In genomic region chr2:146361076-146361475, GRCm38 (mm10) we compare ENCODE assay signal across 28 mouse cellular contexts.
"Had no signal": no experiment of that assay in that cellular context is flagged by ENCODE, and none has a peak within 500 bp of the region (broad histone marks: within the 10 kb centered on the region; RNA-seq: fewer than 3 reads in every experiment).

No protein-coding gene starts in this region.

- H3K9ac ChIP-seq: heart, embryonic 13.5 days; heart, embryonic 15.5 days; hindbrain, embryonic 13.5 days; hindbrain, embryonic 15.5 days; kidney, embryonic 15.5 days; limb, embryonic 13.5 days; limb, embryonic 15.5 days; liver, embryonic 12.5 days; liver, embryonic 14.5 days had no signal

- H3K4me1 ChIP-seq: liver, embryonic 12.5 days had no signal

- H3K36me3 ChIP-seq: heart, embryonic 15.5 days; hindbrain, embryonic 13.5 days; kidney, embryonic 15.5 days; limb, embryonic 13.5 days; limb, embryonic 15.5 days; liver, embryonic 12.5 days had no signal

- H3K9me3 ChIP-seq: heart, embryonic 13.5 days; heart, embryonic 15.5 days; hindbrain, embryonic 13.5 days; hindbrain, embryonic 15.5 days; kidney, embryonic 15.5 days; limb, embryonic 13.5 days; limb, embryonic 15.5 days; liver, embryonic 12.5 days had no signal

- ATAC-seq: hindbrain, postnatal 0 days; intestine, embryonic 16.5 days; liver, embryonic 12.5 days had no signal

- DNase-seq: gastrocnemius, adult 2 months; gastrocnemius, postnatal 10 days; gastrocnemius, postnatal 25 days; heart, adult 11 months; heart, adult 2 months; heart, postnatal 14 days; heart, postnatal 36 days; kidney, adult 11 months; kidney, adult 2 months; kidney, adult 9 months; kidney, postnatal 14 days; kidney, postnatal 36 days; layer of hippocampus, adult 9-11 months; layer of hippocampus, postnatal 36 days; left cerebral cortex, postnatal 4 days had no signal

- H3K4me3 ChIP-seq: gastrocnemius, adult 2 months; heart, adult 2 months; heart, embryonic 13.5 days; heart, embryonic 15.5 days; hindbrain, embryonic 13.5 days; hindbrain, embryonic 15.5 days; kidney, embryonic 15.5 days; limb, embryonic 13.5 days; limb, embryonic 15.5 days; liver, embryonic 12.5 days had no signal

- H3K27ac ChIP-seq: gastrocnemius, adult 2 months; heart, adult 2 months; heart, embryonic 13.5 days; heart, embryonic 15.5 days; hindbrain, embryonic 13.5 days; hindbrain, embryonic 15.5 days; hindbrain, postnatal 0 days; kidney, embryonic 15.5 days; kidney, postnatal 0 days; limb, embryonic 13.5 days; limb, embryonic 15.5 days; liver, embryonic 12.5 days; liver, embryonic 14.5 days had no signal

- H3K4me2 ChIP-seq: heart, embryonic 11.5 days; heart, embryonic 13.5 days; heart, embryonic 15.5 days; hindbrain, embryonic 13.5 days; hindbrain, embryonic 15.5 days; kidney, embryonic 15.5 days; limb, embryonic 13.5 days; limb, embryonic 15.5 days; liver, embryonic 12.5 days had no signal

- H3K27me3 ChIP-seq: heart, embryonic 13.5 days; heart, embryonic 15.5 days; hindbrain, embryonic 13.5 days; hindbrain, embryonic 15.5 days; kidney, embryonic 15.5 days; limb, embryonic 13.5 days; limb, embryonic 15.5 days; liver, embryonic 12.5 days had no signal
